Mouse (Mus musculus) midbrain, postnatal 0 days (tissue): ENCODE data around the gene Klc2. TPM values are rescaled to one million over a fixed set of nuclear protein-coding genes. Genes with fewer than 3 reads are reported as not detected.

Experiments
- ATAC-seq: fragments of 200-750 bp; cut with Nextera tagmentation; 2 replicates; pipeline ENCODE4 v1.8.0; 2017; ENCODE audit warnings: moderate number of reproducible peaks, mild to moderate bottlenecking, moderate TSS enrichment, moderate library complexity; ENCODE audit not compliant: low FRiP score
- DNase-seq: peaks from one replicate; pipeline ENCODE4 v3.0.0-alpha.2; 2015; ENCODE audit warnings: low spot score
- H3K27ac ChIP-seq: fragments of 300-500 bp; sonication (generic); 2 replicates; pipeline ENCODE4 v1.5.1; 2014; ENCODE audit warnings: low read depth, mild to moderate bottlenecking, low read length, mixed read lengths
- H3K27me3 ChIP-seq: fragments of 300-500 bp; sonication (generic); 2 replicates; pipeline ENCODE4 v1.6.1; 2014; ENCODE audit warnings: low read length, control low read depth, mixed read lengths; ENCODE audit not compliant: insufficient read depth
- H3K36me3 ChIP-seq: fragments of 300-500 bp; sonication (generic); 2 replicates; pipeline ENCODE4 v1.6.1; 2014; ENCODE audit warnings: low read length, control low read depth, mixed read lengths; ENCODE audit not compliant: insufficient read depth
- H3K4me1 ChIP-seq: fragments of 300-500 bp; sonication (generic); 2 replicates; pipeline ENCODE4 v1.6.1; 2014; ENCODE audit warnings: mild to moderate bottlenecking, control low read depth, antibody characterized with exemption, low read length, mixed read lengths; ENCODE audit not compliant: insufficient read depth
- H3K4me2 ChIP-seq: fragments of 300-500 bp; sonication (generic); 2 replicates; pipeline ENCODE4 v1.6.1; 2014; ENCODE audit warnings: low read depth, mild to moderate bottlenecking, low read length, mixed read lengths; ENCODE audit not compliant: poor library complexity, severe bottlenecking
- H3K4me3 ChIP-seq: fragments of 300-500 bp; sonication (generic); 2 replicates; pipeline ENCODE4 v1.5.1; 2014; ENCODE audit warnings: low read depth, mild to moderate bottlenecking, low read length, moderate library complexity
- H3K9ac ChIP-seq: fragments of 300-500 bp; sonication (generic); replicated peaks from 2 replicates; pipeline ENCODE4 v1.6.1; 2014; ENCODE audit warnings: mild to moderate bottlenecking, low read length, moderate library complexity, mixed read lengths; ENCODE audit not compliant: poor library complexity, severe bottlenecking
- H3K9me3 ChIP-seq: fragments of 300-500 bp; sonication (generic); 2 replicates; pipeline ENCODE4 v1.6.1; 2016; ENCODE audit warnings: low read length, control low read depth
- CTCF ChIP-seq: IDR thresholded peaks from 2 replicates; pipeline ENCODE4 v1.5.1; 2016; ENCODE audit warnings: antibody characterized with exemption, mild to moderate bottlenecking
- WGBS: fragments of 180-500 bp; shearing (Covaris S2); extraction: QIAGEN DNeasy Blood & Tissue Kit; methylation state at CpG from one replicate; pipeline ENCODE4 v1.1.7; 2014; 5-methylcytosine and 5-hydroxymethylcytosine counted together
- polyA plus RNA-seq: library from polyadenylated mRNA; unstranded; fragments of >200 nt; fragmentation: Nextera tagmentation; extraction: Ambion mirVana; gene quantifications from 2 replicates; pipeline ENCODE4 v1.2.1, GENCODE M21; 2015
- total RNA-seq: library from RNA; depleted of rRNA; stranded (reverse); fragments of >200 nt; gene quantifications from 2 replicates; pipeline ENCODE4 v1.2.3, GENCODE M21; 2014

Klc2 gene
- total and polyA plus RNA-seq, 2 experiments from 2014 or later: 67.9 to 201 TPM

DNA sequence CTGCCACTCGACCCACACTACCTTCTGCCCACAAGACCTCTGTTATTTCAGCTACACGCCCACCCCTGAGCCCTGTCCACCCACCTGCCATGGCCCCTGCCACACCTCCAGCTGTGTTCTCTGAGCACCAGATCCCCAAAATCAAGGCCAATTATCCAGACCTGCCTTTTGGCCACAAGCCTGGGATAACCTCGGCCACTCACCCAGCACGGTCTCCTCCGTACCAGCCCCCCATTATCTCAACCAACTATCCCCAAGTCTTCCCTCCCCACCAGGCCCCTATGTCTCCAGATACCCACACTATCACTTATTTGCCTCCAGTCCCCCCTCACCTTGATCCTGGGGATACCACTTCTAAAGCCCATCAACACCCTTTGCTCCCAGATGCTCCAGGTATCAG is 48.9 kb downstream of the Klc2 start:
- H3K27me3 ChIP-seq: peaks cover 29% of the 10 kb centered on the region
- peaks cover 11% of the 10 kb centered on the region for H3K4me1 ChIP-seq
- no peaks in the 10 kb centered on the region for H3K9me3 ChIP-seq
- H3K4me2 ChIP-seq: peak overlapping the region; percentile 1
- DNase-seq (no peak), ATAC-seq (no peak)
- no peak for TF ChIP-seq CTCF
- no peak overlapping the region for H3K9ac ChIP-seq
- no peaks in the 10 kb centered on the region for H3K36me3 ChIP-seq
- no peak overlapping the region for H3K4me3 ChIP-seq
- no peak overlapping the region for H3K27ac ChIP-seq
- 91% methylated on average over 5 of the region's 5 CpGs for WGBS

DNA sequence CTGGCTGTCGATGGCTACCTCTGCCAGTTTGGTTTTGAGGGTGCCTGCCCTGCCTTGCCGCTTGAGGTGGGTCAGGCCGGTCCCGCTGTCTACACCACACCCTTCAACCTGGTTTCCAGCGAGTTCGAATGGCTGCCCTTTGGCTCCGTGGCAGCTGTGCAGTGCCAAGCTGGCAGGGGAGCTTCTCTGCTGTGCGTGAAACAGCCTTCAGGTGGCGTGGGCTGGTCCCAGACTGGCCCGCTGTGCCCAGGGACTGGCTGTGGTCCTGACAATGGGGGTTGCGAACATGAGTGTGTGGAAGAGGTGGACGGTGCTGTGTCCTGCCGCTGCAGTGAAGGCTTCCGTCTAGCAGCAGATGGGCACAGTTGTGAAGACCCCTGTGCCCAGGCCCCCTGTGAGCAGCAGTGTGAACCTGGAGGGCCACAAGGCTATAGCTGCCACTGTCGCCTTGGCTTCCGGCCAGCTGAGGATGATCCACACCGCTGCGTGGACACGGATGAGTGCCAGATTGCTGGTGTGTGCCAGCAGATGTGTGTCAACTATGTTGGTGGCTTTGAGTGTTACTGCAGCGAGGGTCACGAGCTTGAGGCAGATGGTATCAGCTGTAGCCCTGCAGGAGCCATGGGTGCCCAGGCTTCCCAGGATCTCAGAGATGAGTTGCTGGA is 49.7 kb downstream of the Klc2 start:
- no peaks in the 10 kb centered on the region for H3K36me3 ChIP-seq
- no peak overlapping the region for H3K27ac ChIP-seq
- H3K9ac ChIP-seq: peak overlapping the region; percentile 54; the same call in 1 of the 2 replicates
- WGBS: 32% methylated on average over 21 of the region's 21 CpGs
- TF ChIP-seq CTCF: no peak
- peaks cover 11% of the 10 kb centered on the region for H3K4me1 ChIP-seq
- H3K9me3 ChIP-seq: no peaks in the 10 kb centered on the region
- H3K4me3 ChIP-seq: peak overlapping the region; percentile 38
- DNase-seq (no peak), ATAC-seq (peak; percentile 9; the same call in 1 of the 2 replicates)
- peak overlapping the region; percentile 74 for H3K4me2 ChIP-seq
- peaks cover 25% of the 10 kb centered on the region for H3K27me3 ChIP-seq

DNA sequence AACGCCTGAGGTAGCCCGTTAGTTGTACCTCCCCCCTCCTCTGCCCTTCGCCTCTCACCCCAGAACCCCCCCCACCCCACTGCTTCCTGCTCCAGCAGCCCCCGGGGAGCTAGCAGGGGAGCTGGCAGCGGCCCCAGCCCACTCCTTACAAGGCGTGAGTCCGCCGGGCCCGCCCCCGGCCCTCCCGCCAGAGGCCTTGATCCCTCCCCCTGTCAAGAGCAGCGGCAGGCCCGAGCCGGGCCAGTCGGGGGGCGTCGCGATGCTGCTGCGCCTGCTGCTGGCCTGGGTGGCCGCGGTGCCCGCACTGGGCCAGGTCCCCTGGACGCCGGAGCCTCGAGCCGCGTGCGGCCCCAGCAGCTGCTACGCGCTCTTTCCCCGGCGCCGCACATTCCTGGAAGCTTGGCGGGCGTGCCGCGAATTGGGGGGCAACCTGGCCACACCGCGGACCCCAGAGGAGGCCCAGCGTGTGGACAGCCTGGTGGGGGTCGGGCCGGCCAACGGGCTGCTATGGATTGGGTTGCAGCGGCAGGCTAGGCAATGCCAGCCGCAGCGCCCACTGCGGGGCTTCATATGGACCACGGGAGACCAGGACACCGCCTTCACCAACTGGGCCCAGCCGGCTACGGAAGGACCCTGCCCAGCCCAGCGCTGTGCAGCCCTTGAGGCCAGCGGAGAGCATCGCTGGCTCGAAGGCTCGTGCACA is 50.3 kb downstream of the Klc2 start, which contains the start of gene Cd248:
Gene Cd248, plus strand, starts transcription at position 212 of the 703 bp plus-strand sequence.
- Histone ChIP-seq H3K27me3 (peaks cover 25% of the 10 kb centered on the region), H3K4me2 (peak within 1 kb of the TSS; percentile 74), H3K27ac (no peak within 1 kb of the TSS), H3K9ac (peak within 1 kb of the TSS; percentile 54), H3K36me3 (no peaks in the 10 kb centered on the region), H3K4me1 (peaks cover 11% of the 10 kb centered on the region), H3K9me3 (no peaks in the 10 kb centered on the region), H3K4me3 (peak within 1 kb of the TSS; percentile 38)
- peak; percentile 60 for DNase-seq
- TF ChIP-seq CTCF: no peak
- under 1% methylated on average over 51 of the region's 56 CpGs for WGBS
- no peak for ATAC-seq

DNA sequence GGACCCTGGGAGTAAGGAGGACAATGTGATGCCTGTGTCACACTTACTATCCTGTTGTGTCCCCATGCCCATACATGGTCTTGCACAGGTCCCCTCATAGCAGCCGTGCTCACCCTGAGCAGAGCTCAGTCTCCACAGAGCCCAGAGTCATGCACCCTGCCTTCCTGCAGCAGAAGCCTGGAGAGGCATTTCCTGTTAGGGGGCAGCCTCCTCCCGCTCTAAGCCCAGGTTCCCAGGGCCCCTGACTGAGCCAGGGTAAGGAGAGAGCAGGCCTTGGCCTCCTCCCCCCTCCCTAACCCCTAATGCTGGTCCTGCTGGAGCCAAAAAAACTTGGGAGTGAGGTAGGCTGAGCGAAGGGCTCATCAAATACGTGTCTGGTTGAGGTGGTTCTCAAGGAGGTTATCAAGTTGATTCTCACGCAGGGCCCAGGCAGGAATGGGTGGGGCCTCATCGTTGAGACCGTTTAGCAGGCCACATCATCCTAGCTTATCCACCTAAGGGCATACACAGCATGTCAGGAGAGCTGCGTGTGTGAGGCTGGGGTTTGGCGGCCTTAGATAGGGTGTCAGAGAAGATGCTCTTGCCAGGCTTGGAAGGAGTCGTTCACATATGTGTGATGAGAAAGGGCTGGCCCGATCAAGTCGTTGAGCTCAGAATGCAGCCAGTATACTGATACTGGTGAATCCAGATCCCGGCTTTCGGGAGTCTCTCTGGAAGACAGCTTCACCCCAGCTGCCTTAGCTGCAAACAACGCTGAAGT is 51.1 kb downstream of the Klc2 start:
- TF ChIP-seq CTCF: no peak
- H3K4me1 ChIP-seq: peaks cover 11% of the 10 kb centered on the region

DNA sequence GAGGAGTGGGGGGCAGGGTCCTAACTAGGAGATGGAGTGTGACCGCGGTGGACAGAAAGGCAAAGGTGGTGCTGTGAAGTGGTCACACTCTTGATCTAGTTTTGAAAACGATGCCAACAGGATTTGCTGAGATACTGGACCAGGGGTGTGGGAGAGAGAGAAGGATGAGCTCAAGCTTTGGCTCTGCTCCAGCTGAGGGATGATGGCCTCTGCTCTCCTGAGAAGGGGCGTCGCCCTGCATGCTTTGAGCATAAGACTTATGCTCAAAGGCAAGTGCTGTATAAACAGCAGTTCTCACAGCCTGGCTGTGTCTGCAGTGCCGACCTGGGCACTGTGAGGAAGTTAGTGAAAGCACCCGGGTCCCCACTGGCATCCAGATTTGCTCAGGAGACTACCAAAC is 53.3 kb downstream of the Klc2 start:
- WGBS: 64% methylated on average over 7 of the region's 7 CpGs
- ATAC-seq: no peak
- Histone ChIP-seq H3K4me2 (no peak overlapping the region), H3K9me3 (no peaks in the 10 kb centered on the region), H3K4me3 (no peak overlapping the region), H3K27me3 (peaks cover 25% of the 10 kb centered on the region), H3K27ac (no peak overlapping the region), H3K4me1 (peaks cover 3% of the 10 kb centered on the region; the same call in 1 of the 2 replicates), H3K9ac (no peak overlapping the region), H3K36me3 (no peaks in the 10 kb centered on the region)
- DNase-seq: no peak
- TF ChIP-seq CTCF: no peak

More for the DNA sequence above, 51.1 kb downstream of the Klc2 start:
- peak overlapping the region; percentile 38; the same call in 1 of the 2 replicates for H3K4me3 ChIP-seq
- H3K9me3 ChIP-seq: no peaks in the 10 kb centered on the region
- WGBS: 14% methylated on average over 15 of the region's 15 CpGs
- H3K9ac ChIP-seq: no peak overlapping the region
- no peak overlapping the region for H3K27ac ChIP-seq
- peaks cover 25% of the 10 kb centered on the region for H3K27me3 ChIP-seq
- peak overlapping the region; percentile 74 for H3K4me2 ChIP-seq
- no peaks in the 10 kb centered on the region for H3K36me3 ChIP-seq
- no peak for ATAC-seq
- no peak for DNase-seq
